Mouse (Mus musculus) CD4-positive, CD25-positive, alpha-beta regulatory T cell, adult 2 months (primary cell): Measurements from ENCODE around the gene H2al1k.
"Not testable (repeated sequence)": the region's sequence is repeated elsewhere in the genome, so short reads cannot be mapped to it uniquely, and the experiment has no call there.

Experiments
- DNase-seq: peaks from one replicate; pipeline ENCODE4 v3.0.0-alpha.2; 2012; ENCODE audit warnings: low read depth, low spot score

Gene H2al1k

DNA sequence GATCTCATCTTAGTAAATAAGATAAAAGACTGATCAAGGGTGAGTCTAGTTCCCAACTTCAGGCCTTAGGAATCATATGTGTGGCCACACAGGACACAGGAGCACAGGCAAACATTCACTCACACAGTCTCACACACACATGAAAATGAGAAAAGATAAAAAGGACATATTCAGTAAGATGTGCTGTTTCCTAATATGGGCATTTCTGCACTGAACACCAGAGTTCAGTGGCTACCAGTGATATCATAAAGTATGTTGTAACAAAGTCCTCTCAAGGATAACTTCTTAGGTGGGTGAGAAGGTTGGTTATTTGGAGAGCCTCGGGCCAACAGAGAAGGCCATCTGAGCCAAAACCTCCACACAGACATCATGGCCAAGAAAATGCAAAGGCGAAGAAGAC is at the start of gene H2al1k:
TSS of gene H2al1k (plus strand) at position 301 of the 400 bp plus-strand sequence.
- DNase-seq, result not testable (repeated sequence)

DNA sequence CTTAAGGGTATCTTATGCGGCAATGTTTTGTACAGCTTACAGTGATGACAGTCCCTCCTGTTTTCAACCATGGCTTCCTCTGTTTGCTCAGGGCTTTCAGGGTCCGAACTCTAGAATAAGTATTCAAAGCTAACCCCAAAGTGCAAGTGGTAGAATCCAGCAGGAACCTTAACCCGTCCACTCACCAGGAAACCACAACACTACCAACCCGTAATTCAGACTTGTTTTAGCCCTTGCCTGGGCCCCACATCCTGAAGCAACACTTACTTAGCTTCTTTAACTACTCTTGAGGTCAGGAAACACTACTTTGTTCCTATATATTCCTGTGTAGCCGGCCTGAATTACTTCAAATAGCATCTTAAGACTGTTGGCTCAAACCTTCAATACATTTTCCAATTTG is 47.6 kb upstream of the H2al1k start:
- no peak for DNase-seq

DNA sequence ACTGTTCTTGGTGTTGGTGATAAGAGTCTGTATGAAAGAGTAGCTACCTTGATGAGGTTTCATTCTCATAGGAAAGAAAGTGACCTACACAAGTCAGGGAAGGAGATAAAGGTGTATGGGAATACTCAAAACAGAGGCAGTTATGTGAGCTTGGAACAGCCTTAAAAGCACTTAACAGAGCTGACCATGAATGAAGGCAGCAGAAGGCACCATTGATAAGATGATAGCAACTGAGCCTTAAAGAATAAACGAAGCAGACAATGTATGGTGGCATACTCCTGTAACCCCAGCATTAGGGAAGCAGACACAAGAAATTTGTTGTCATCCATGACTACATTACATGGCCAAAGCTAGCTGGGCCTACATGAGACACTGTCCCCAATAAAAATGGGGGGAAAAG is 47.0 kb upstream of the H2al1k start:
- no peak for DNase-seq

DNA sequence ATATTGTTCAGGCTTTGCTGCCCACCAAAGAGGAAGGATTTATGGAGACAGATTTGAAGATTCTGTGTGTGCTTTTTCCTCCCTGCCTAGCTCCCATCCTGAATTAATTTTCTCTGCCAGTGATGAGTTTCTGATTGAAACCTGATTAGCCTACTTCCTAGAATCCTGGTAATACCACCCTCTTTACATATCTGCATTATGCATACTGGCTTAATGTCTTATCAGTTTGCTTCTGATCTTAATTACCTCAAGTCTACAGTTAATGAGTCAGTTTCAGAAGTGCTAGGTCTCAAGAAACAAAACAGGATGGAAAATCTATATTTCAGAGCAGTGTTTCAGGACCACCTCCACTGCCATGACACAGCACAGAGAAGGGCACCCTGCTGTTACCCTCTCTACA is 34.0 kb upstream of the H2al1k start:
- DNase-seq, result not testable (repeated sequence)

DNA sequence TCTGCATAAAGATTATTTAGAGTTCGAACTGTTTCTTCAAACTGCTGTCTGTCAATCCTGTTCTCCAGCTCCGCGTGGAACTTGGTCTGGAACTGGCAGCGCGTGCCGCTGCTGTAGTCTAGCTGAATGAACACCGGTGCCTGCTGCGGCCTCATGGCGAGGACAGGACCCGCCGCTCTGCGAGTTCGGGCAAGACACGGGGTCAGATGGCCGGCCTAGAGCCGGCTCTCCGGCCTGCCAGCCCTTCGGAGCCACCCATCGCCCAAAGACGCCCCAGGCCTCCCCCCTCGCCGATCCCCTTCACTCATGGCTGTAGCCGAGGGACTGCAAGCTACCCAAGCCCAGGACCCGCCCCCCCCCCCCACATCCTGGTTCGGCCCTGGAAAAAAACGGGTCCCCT is 22.5 kb upstream of the H2al1k start:
- not testable (repeated sequence) for DNase-seq

DNA sequence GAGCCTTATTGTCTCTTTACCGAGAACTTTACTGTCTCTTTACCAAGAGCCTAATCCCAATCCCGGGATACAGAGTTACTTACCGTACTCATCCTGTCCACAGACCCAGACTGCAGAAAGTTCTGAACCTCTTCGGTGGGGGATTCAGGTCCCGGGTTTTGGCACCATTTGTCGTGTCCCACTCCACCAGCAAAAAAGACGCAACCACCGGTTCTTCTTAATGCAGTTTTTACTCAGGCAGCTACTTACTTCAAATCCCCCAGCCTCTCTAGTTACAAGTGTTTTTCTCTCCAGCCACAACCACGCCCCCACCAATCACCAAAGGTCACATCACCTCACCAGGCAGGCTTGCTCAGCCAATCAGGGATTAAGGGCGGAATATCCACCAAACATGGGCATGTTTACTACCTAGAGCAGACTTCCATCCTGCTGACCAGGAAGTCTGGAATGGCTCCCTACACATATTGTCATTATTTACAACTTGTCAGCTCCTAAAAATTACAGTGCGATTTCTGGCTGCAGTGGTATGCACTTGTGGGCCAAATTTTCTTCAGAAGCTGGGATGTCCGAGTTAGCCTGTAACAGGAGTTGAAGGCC is 18.0 kb upstream of the H2al1k start:
- DNase-seq, result peak; percentile 58

DNA sequence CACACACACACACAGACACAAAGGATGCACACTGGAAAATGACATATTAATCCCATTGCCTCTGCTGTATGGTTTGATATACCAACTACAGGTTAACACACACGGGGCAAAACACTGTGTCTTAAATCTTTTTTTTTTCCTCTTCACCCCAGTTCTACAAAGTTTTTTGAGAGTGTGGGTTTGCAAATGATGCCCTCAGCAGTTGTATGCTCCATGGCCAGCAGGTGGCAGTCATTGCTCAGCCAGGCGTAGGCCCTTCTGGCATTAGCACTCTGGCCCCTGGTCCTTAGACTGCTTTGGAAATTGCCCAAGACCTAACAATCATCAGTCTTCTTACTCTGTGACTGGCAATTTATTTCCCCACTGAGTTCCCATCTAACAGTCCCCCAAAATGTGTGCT is 17.4 kb upstream of the H2al1k start:
- not testable (repeated sequence) for DNase-seq

DNA sequence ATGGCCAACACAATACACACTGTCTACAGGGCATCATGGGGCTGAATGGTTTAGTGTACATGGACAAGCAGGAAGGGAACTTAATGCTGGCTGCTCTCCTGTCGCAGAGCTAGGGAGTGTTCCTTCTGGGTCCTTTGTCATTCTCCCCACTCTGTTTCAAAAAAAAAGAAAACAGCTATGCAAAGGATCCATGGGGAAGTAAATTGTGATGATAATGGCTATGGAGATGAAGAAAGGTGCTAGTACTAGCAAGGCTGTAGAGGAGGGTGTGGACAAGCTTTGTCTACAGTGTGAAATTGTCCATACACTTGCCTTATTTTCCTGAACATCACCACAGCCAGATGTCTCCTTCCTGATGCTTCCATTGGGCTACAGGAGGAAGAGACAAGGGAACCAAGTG is 15.4 kb upstream of the H2al1k start:
- DNase-seq, result not testable (repeated sequence)

DNA sequence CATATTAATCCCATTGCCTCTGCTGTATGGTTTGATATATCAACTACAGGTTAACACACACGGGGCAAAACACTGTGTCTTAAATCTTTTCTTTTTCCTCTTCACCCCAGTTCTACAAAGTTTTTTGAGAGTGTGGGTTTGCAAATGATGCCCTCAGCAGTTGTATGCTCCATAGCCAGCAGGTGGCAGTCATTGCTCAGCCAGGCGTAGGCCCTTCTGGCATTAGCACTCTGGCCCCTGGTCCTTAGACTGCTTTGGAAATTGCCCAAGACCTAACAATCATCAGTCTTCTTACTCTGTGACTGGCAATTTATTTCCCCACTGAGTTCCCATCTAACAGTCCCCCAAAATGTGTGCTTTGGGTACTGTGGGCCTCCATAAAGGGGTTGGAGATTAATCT is 23.6 kb downstream of the H2al1k start:
- not testable (repeated sequence) for DNase-seq

DNA sequence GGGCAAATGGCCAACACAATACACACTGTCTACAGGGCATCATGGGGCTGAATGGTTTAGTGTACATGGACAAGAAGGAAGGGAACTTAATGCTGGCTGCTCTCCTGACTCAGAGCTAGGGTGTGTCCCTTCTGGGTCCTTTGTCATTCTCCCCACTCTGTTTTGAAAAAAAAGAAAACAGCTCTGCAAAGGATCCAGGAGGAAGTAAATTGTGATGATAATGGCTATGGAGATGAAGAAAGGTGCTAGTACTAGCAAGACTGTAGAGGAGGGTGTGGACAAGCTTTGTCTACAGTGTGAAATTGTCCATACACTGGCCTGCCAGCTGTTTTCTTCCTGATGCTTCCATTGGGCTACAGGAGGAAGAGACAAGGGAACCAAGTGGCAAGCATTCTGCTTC is 25.5 kb downstream of the H2al1k start:
- DNase-seq, result not testable (repeated sequence)
